Mouse (Mus musculus): Measurements from ENCODE around the gene Poldip2.
"Not testable (repeated sequence)": the region's sequence is repeated elsewhere in the genome, so short reads cannot be mapped to it uniquely, and the experiment has no call there.

The Poldip2 gene

GRCm38 (mm10) chr11:78501529-78501928, 10.5 kb upstream of the Poldip2 start:
- DNase-seq (ENCODE audit: low spot score) = no peak

GRCm38 (mm10) chr11:78502909-78503650, 8.9 kb upstream of the Poldip2 start, which contains the start of gene Sebox:
Gene Sebox (plus strand): TSS chr11:78503447.
- no peak for DNase-seq (ENCODE audit: low spot score)

DNA sequence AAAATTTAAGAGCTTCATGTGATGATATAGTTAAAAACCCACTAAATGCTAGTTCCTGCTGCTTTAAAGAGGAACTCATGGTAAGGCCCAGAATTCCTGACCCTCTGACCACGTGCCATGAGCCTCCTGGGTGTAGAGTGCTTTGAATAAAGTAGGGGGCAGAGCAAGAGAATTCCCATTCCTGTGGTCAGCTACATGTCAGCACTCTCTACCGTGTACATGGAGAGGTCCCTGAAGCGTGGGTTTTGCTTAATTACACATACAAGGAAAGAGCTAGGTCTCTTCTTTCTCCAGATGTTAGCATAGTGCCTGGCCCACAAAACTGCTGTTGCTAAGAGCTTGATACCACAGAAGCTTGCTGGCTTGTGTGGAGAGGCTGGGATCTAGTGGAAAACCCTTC, 6.6 kb upstream of the Poldip2 start:
- DNase-seq (ENCODE audit: low spot score) = no peak

DNA sequence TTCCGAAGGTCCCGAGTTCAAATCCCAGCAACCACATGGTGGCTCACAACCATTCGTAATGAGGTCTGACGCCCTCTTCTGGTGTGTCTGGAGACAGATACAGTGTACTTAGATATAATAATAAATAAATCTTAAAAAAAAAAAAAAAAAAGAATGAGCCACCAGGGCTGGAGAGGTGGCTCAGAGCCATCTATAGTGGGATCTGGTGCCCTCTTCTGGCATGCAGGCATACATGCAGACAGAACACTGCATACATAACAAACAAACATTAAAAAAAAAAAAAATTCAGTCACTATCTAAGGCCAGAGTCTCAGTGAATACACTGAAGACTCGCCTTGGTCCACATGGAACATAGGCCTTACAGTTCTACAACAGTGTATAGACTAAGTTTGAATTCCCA, 2.8 kb upstream of the Poldip2 start:
- DNase-seq (ENCODE audit: low spot score) = no peak

- no peak for DNase-seq (ENCODE audit: low spot score)
These were observed 1.3 kb downstream of the Poldip2 start for GRCm38 (mm10) chr11:78513106-78513790.

DNA sequence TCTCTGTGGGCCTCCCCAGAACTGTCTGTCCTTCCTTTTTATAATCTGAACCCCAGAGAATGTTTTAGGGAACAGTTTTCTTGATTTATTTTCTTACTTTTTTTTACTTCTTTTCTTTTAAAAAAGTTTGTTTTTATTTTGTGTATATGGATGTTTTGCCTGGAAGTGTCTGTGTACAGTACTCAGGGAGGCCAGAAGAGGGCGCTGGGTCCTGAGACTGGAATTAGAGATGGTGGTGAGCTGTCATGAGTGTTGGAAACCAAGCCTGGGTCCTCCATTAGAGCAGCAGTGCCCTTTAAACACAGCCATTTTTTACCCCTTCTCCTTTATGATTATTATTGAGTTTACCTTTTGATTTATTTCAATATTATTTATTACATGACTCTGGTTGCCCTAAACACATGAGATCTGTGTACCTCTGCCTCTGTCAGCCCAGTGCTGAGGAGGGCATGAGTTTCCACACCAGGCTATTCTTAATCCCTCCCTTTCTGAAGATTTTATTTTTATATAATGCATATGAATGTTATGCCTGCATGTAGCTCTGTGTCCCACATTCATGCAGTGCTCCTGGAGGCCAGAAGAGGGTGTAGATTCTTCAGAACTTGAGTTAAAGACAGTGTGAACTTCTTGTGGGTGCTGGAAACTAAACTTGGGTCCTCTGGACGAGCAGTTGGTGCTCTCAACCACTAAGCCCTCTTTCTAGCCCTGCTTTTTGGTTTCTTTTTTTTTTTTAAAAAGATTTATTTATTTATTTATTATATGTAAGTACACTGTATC, 3.7 kb downstream of the Poldip2 start:
- no peak for DNase-seq (ENCODE audit: low spot score)

DNA sequence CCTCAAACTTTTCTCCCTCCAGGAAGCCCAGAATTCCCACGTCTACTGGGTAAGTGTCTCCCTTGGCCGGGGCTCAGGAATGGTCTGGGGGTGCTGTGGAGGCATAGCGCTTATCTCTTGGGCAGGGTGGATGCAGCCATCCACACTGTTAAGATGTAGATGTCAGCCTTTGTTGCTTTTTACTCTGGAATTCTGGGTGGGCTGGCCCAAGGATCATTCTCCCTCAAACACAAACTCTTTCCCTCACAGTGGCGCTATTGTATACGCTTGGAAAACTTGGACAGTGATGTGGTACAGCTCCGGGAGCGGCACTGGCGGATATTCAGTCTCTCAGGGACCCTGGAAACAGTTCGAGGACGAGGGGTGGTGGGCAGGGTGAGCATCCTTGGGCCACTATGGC, 6.9 kb downstream of the Poldip2 start:
- no peak for DNase-seq (ENCODE audit: low spot score)

GRCm38 (mm10) chr11:78521880-78522279, 9.9 kb downstream of the Poldip2 start:
- DNase-seq (ENCODE audit: low spot score) = no peak

GRCm38 (mm10) chr11:78522481-78522997, 10.5 kb downstream of the Poldip2 start:
- DNase-seq (ENCODE audit: low spot score) = no peak

DNA sequence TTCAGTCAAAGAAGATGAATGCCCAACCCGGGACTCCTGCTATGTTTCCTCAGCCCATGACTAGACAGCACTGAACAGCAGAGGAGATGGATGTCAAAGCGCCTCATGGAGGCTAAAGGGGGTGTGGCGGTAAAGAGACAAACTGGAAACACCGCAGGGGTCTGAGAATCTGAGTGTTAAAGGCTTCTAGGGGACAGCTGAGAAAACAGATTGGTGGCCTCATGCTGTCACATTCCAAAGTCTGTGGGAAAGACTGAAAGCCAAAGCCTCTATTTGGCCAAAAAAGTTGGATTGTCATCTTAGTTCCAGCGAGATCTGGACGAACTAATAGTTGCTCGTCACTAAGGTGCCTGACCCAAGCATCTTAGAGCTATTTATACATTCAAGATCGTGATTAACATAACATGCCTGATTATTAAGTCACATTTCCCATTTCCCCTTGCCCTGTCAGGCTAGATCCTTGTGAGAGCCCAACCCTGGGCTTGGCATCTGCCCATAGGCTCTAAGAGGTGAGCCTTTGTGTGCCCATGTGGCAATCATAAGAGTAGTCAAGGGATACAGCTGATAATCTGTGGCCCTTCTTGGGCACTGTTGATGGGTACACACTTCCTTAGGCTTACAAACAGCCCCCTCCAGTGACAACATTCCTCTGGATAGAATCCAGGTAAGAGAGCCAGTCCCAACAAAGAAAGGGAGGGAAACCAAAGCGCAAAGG, 11.4 kb downstream of the Poldip2 start:
- DNase-seq (ENCODE audit: low spot score) = no peak

DNA sequence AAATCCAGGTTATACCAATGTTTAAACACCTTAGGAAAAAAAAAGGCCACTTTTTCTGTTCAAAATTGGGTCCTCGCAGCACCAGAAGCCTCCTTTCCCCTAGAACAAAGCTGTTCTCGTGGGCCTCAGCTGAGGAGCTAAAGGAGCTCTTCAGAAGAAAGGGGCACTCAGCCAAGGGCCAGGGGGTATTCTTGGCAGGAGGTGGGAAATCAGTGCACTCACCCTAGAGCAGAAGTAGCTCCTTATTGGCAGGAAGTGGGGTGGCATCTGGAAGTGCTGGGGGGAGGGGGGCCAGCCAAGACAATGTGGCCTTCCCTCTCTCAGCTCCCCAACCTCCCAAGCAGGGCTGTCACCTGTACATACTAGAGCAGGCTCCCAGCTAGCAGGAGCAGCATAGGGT, 12.8 kb downstream of the Poldip2 start:
- DNase-seq (ENCODE audit: low spot score) = no peak

- DNase-seq (ENCODE audit: low spot score) = no peak
These were observed 16.7 kb downstream of the Poldip2 start for GRCm38 (mm10) chr11:78528714-78529113.

- DNase-seq (ENCODE audit: low spot score) = no peak
These were observed 18.0 kb downstream of the Poldip2 start for GRCm38 (mm10) chr11:78530001-78530400.

- no peak for DNase-seq (ENCODE audit: low spot score)
These were observed 19.1 kb downstream of the Poldip2 start for GRCm38 (mm10) chr11:78531046-78531445.

DNA sequence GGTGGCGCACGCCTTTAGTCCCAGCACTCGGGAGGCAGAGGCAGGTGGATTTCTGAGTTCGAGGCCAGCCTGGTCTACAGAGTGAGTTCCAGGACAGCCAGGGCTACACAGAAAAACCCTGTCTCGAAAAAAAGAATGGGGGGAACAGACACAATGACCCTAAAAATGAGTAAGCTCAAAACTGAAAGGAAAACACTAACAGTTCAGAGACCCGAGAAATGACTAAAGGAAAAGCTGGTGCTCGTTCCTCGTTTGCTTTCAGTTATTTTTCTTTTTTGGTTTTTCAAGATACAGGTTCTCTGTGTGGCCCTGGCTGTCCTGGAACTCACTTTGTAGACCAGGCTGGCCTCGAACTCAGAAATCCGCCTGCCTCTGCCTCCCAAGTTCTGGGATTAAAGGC, 19.5 kb downstream of the Poldip2 start:
- DNase-seq (ENCODE audit: low spot score) = not testable (repeated sequence)

- DNase-seq (ENCODE audit: low spot score) = no peak
These were observed 22.5 kb downstream of the Poldip2 start for GRCm38 (mm10) chr11:78534516-78534915.

GRCm38 (mm10) chr11:78535376-78536079, 23.5 kb downstream of the Poldip2 start:
- DNase-seq (ENCODE audit: low spot score) = no peak

DNA sequence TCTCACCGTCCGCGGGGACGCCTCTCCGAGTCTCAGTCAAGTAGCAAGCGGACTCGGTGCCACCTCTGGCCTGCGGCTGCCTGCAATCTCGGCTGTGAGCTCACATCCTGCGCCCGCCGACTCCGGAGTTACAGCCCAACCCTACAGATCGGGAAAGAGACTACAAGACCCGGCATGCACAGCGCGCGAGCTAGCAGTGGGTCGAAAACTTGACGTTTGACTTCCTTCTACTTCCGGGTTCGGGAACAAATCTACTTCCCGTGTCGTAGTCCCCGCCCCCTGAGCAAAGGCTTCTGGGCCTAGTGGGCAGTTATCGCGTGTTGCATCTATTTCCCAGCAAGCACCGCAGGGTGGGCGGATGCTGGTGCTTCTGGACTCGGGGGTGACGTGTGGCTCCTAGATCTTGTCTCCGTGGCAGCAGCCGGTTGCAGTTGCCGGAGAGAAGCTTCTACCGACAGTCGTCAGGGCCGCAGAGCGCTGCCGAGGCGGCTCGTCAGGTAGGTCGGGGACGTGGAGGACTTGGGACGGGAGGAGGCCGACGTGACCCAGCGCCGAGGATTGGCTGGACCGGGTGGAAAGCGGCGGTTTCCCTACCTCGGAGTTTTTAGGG, 24.2 kb downstream of the Poldip2 start, which contains the start of the genes Tnfaip1 and Ift20:
Gene Tnfaip1 (minus strand): TSS at position 253 of the 610 bp plus-strand sequence.
Gene Ift20 (plus strand): TSS at position 282 of the 610 bp plus-strand sequence.
- DNase-seq (ENCODE audit: low spot score) = peak; percentile 96

DNA sequence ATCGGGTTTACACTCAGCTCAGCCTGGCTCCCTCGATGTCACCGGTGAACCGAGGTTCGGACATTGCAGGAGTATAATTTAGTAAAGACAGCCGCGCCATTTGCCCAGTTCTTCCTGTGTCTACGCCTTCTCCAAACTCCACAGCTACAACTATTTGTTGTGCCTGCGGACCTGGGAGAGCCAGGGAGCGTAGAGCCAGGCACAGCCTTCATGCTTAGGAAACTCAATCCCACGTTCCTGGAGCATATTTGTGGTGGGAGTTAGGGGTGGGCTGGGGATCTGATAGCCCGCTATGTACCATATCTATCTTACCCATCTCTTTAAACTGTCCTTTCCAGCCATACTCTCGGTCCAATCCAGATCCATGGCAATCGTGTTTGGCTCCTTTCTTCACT, 24.7 kb downstream of the Poldip2 start:
- DNase-seq (ENCODE audit: low spot score) = no peak

- no peak for DNase-seq (ENCODE audit: low spot score)
These were observed 28.4 kb downstream of the Poldip2 start for GRCm38 (mm10) chr11:78540358-78540757.

Measured in layer of hippocampus, adult 9-10 months (tissue).